Mouse (Mus musculus): Measurements from ENCODE around the gene Trpt1.

Trpt1 gene

DNA sequence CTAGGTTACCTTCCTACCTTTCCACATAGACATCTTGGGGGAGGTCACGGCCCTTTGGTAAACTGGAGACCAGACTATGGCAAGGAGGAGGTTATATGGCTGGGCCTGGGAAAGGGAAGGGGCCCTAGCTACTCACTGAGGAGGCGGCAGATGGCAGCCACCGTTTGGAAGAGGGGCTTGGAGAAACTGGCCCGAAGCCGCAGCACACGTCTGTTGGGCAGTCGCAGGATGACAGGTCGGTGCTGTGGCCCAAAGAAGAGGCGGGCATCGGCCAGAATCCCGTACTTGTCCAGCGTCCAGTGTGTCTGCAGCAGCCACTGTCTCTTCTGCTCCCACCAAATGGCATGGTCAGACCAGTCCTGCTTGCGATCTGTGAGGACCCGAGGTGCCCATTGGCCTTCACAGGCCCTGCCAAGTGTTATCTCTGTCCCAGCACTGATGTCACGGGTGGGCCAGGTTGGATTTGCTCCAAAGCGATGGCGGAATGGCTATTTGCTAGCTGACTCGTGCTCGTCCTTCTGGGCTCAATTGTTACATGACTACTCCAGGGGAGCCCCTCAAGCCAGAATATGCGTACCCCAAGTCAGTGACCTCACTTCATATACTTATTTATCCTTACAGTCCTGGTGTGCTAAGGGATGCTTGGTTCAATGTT lies 18.7 kb downstream of the Trpt1 start:
- TF ChIP-seq CTCF (conservative IDR thresholded peaks at IDR 0.05; ENCODE audit: low read length) (no peak), NANOG (IDR thresholded peaks at IDR 0.05; ENCODE audit: borderline replicate concordance, low read length) (no peak), POU5F1 (IDR thresholded peaks at IDR 0.05; ENCODE audit: borderline replicate concordance, low read length) (no peak)
- Histone ChIP-seq H3K4me1 (replicated peaks; ENCODE audit: low read depth, low read length) (peaks cover 13% of the 10 kb centered on the region), H3K27me3 (ENCODE audit: insufficient read depth, low read length) (no peaks in the 10 kb centered on the region), H3K9me3 (ENCODE audit: low read length) (peaks cover 23% of the 10 kb centered on the region), H3K36me3 (ENCODE audit: insufficient read depth, low read length) (peaks cover 39% of the 10 kb centered on the region), H3K4me3 (replicated peaks; ENCODE audit: low read length) (0 out of 2 replicates have a peak overlapping the region, but pooled peaks have one; percentile 13)

DNA sequence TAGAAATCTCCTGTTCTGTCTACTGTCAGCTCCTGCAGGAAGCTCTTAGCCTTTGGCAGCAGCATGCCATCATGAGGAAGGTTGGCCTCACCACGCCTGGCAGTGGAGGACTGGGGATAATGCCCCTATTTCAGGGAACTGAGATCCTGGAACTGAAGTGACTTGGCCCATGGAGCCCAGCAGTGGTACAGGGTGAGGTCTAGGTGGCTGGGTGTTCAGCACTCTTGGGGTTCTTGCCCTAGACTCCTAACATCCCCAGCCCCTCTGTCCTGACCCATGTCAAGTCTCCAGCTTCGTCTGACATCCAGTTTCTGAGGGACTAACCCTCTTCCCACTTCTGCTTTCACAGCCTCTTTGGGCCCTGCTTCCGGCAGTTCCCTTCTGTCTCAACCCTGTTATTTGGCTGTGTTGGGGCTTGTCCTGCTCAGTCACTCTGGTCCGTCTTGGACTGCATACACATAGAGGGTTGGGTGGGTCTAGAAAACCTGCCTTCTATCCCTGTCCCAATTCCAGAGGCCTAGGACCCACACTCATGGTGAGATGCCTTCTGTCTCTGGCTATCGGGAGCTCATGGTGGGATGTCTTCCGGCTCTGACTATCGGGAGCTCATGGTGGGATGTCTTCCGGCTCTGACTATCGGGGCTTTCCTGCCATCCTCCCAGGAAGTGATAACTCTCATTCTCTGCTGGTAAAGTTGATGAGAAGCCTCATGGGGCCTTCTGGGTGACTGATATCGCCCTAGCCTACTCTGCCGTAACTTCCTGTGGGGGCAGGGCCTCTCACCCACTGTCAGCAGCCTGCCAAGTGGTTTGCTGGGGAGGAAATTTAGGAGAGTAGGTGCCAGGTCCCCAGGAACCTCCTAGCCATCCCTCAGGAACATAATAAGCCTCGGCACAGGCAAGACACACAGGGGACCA lies 21.9 kb downstream of the Trpt1 start:
- TF ChIP-seq POU5F1 (IDR thresholded peaks at IDR 0.05; ENCODE audit: borderline replicate concordance, low read length) = no peak
- no peak for TF ChIP-seq NANOG (IDR thresholded peaks at IDR 0.05; ENCODE audit: borderline replicate concordance, low read length)
- no peak for TF ChIP-seq CTCF (conservative IDR thresholded peaks at IDR 0.05; ENCODE audit: low read length)
- Histone ChIP-seq H3K9me3 (ENCODE audit: low read length) (peaks cover 23% of the 10 kb centered on the region), H3K36me3 (ENCODE audit: insufficient read depth, low read length) (peaks cover 71% of the 10 kb centered on the region), H3K27me3 (ENCODE audit: insufficient read depth, low read length) (no peaks in the 10 kb centered on the region), H3K4me3 (replicated peaks; ENCODE audit: low read length) (no peak overlapping the region), H3K4me1 (replicated peaks; ENCODE audit: low read depth, low read length) (peaks cover 29% of the 10 kb centered on the region)

DNA sequence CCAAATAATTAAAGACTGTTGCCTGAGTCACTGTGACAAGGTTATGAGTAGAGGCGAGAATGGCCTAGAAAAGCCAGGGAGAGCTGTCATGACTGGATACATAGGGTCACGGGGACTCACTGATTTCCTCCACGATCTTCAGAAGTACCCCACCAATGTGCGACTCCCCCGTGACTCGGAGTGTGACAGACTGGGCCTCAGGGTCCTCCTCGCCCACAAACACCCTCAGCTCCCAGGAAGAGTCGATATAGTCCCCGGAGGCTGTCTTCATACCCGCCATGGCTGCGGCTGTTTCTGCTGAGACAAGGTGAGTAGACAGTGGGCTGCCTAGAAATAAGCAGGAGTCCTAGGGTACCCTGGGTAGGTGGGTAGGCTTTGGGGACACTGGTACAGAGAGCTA lies 22.6 kb downstream of the Trpt1 start:
- Histone ChIP-seq H3K36me3 (ENCODE audit: insufficient read depth, low read length) (peaks cover 78% of the 10 kb centered on the region), H3K4me3 (replicated peaks; ENCODE audit: low read length) (no peak overlapping the region), H3K9me3 (ENCODE audit: low read length) (peaks cover 23% of the 10 kb centered on the region), H3K27me3 (ENCODE audit: insufficient read depth, low read length) (no peaks in the 10 kb centered on the region), H3K4me1 (replicated peaks; ENCODE audit: low read depth, low read length) (peaks cover 29% of the 10 kb centered on the region)
- TF ChIP-seq POU5F1 (IDR thresholded peaks at IDR 0.05; ENCODE audit: borderline replicate concordance, low read length) (no peak), CTCF (conservative IDR thresholded peaks at IDR 0.05; ENCODE audit: low read length) (no peak), NANOG (IDR thresholded peaks at IDR 0.05; ENCODE audit: borderline replicate concordance, low read length) (no peak)

DNA sequence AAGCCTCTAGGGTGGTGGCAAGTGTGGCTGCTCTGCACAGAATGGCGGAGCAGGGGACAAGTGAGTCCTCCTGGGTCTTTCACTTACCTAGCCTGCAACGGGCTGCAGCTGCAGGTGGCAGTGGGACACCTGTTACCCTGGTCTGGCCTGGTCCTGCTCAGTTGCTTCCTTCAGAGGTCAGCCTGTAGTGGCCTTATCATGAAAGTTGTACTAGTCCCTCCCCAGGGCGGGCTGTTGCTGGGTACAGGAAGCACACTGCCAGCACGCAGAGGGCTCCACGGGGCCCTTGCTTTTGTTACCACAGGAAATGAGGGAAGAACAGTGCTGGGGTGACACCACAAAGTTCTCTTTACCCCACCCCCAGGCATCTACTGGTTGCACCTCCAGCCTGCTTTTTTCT lies 23.3 kb downstream of the Trpt1 start, which contains the start of gene Fermt3:
Gene Fermt3, minus strand, starts transcription at position 279 of the 400 bp plus-strand sequence.
- Histone ChIP-seq H3K4me3 (replicated peaks; ENCODE audit: low read length) (no peak within 1 kb of the TSS), H3K27me3 (ENCODE audit: insufficient read depth, low read length) (no peaks in the 10 kb centered on the region), H3K4me1 (replicated peaks; ENCODE audit: low read depth, low read length) (peaks cover 23% of the 10 kb centered on the region), H3K9me3 (ENCODE audit: low read length) (peaks cover 23% of the 10 kb centered on the region), H3K36me3 (ENCODE audit: insufficient read depth, low read length) (peaks cover 79% of the 10 kb centered on the region)
- TF ChIP-seq POU5F1 (IDR thresholded peaks at IDR 0.05; ENCODE audit: borderline replicate concordance, low read length) (no peak), CTCF (conservative IDR thresholded peaks at IDR 0.05; ENCODE audit: low read length) (no peak), NANOG (IDR thresholded peaks at IDR 0.05; ENCODE audit: borderline replicate concordance, low read length) (no peak)

DNA sequence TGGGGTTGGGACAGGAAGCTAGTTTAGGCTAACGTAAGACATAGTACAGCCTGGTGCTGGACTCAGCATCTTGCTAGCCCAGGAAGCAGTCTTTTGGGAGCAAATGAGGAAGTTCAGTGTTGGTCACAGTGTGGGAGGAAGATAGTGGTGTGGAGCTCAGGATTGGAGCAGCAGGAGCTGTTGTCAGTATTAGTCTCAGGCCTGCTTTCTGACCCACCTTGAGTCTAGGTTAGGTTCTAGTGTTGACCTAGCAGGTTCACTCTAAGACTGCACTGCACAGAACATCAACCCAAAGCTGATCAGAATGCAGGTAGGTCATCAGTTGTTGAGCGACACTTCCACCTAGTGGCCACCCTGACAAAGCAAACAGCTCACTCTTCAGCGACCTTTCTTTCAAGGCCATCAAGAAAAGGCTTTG lies 24.3 kb downstream of the Trpt1 start:
- Histone ChIP-seq H3K36me3 (ENCODE audit: insufficient read depth, low read length) (peaks cover 87% of the 10 kb centered on the region), H3K4me3 (replicated peaks; ENCODE audit: low read length) (no peak overlapping the region), H3K4me1 (replicated peaks; ENCODE audit: low read depth, low read length) (peaks cover 17% of the 10 kb centered on the region), H3K27me3 (ENCODE audit: insufficient read depth, low read length) (no peaks in the 10 kb centered on the region), H3K9me3 (ENCODE audit: low read length) (peaks cover 23% of the 10 kb centered on the region)
- TF ChIP-seq POU5F1 (IDR thresholded peaks at IDR 0.05; ENCODE audit: borderline replicate concordance, low read length) (no peak), CTCF (conservative IDR thresholded peaks at IDR 0.05; ENCODE audit: low read length) (peak; percentile 57)

DNA sequence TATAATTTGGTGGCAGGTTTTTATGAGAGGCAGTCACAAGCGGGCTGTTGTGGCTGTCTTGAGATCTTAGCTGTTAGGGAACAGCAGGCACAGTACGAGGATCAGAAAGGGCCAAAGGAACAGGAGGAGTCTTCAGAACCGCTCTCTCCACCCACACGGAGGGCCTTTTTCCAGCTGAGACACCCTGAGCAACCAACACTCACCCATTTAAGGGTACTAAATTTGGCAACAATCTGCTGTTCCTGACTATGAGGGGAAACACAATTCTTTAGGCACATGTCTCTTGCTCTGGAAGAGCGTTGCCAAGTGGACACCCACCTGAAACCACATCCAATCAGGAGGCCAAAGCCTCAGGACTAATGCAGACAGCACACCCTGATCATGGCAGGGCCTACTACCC lies 33.6 kb downstream of the Trpt1 start:
- Histone ChIP-seq H3K36me3 (ENCODE audit: insufficient read depth, low read length) (peaks cover 98% of the 10 kb centered on the region), H3K27me3 (ENCODE audit: insufficient read depth, low read length) (no peaks in the 10 kb centered on the region), H3K9me3 (ENCODE audit: low read length) (no peaks in the 10 kb centered on the region), H3K4me1 (replicated peaks; ENCODE audit: low read depth, low read length) (peaks cover 47% of the 10 kb centered on the region), H3K4me3 (replicated peaks; ENCODE audit: low read length) (no peak overlapping the region)
- no peak for TF ChIP-seq NANOG (IDR thresholded peaks at IDR 0.05; ENCODE audit: borderline replicate concordance, low read length)
- no peak for TF ChIP-seq POU5F1 (IDR thresholded peaks at IDR 0.05; ENCODE audit: borderline replicate concordance, low read length)
- no peak for TF ChIP-seq CTCF (conservative IDR thresholded peaks at IDR 0.05; ENCODE audit: low read length)

DNA sequence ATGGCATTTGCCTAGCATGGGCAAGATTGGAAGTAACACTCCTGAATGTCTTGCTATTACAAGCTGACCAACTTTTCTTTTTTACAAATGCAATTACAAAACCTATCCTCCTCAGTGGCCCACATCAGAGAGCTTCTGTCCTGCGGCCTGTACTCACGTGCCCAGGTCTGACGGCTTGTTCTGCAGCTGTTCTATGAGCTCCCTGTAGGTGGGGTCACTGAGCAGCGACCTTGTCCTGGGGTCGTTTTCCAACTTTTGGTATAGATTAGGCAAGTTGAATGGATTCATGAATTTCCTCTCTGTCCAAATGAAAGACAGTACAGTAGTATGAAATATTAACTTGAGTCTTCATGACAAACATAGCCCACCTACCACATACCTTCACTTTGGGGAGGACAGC lies 38.1 kb downstream of the Trpt1 start:
- TF ChIP-seq NANOG (IDR thresholded peaks at IDR 0.05; ENCODE audit: borderline replicate concordance, low read length) (no peak), CTCF (conservative IDR thresholded peaks at IDR 0.05; ENCODE audit: low read length) (peak; percentile 35)
- Histone ChIP-seq H3K4me3 (replicated peaks; ENCODE audit: low read length) (no peak overlapping the region), H3K4me1 (replicated peaks; ENCODE audit: low read depth, low read length) (peaks cover 61% of the 10 kb centered on the region), H3K9me3 (ENCODE audit: low read length) (no peaks in the 10 kb centered on the region), H3K36me3 (ENCODE audit: insufficient read depth, low read length) (peaks cover 98% of the 10 kb centered on the region), H3K27me3 (ENCODE audit: insufficient read depth, low read length) (no peaks in the 10 kb centered on the region)

DNA sequence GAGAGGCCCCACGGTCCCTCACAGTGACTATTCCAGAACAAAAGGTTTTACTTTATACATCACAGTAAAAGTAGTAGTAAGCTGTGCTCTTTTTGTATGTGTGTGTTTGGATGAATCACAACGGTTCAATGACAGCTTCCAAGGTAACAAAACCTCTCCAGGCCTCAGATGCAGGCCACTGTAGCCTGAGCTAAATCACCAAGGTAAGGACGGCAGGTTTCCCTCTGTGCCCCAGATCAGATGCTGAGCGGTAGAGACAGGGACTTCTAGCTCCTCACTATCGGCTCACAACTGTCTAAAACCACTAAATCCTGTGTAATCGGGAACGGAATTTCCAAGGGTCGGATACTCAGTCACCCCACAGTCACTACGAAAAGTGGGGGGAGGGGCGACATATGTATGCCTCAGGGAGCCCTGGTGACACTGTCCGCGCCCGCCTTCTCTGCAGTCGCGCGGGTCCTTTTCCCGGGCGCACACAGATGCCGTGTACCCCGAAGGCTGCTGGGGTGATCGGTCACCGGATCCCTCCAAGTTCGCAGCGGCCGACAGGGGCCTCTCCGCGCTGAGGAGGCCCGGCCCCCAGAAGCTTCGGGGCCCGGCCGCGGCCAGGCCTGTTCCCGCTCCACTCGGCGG lies 43.3 kb downstream of the Trpt1 start:
- TF ChIP-seq CTCF (conservative IDR thresholded peaks at IDR 0.05; ENCODE audit: low read length) = no peak
- TF ChIP-seq POU5F1 (IDR thresholded peaks at IDR 0.05; ENCODE audit: borderline replicate concordance, low read length) = no peak
- no peak for TF ChIP-seq NANOG (IDR thresholded peaks at IDR 0.05; ENCODE audit: borderline replicate concordance, low read length)
- Histone ChIP-seq H3K36me3 (ENCODE audit: insufficient read depth, low read length) (peaks cover 48% of the 10 kb centered on the region), H3K4me3 (replicated peaks; ENCODE audit: low read length) (peak overlapping the region; percentile 97), H3K9me3 (ENCODE audit: low read length) (no peaks in the 10 kb centered on the region), H3K4me1 (replicated peaks; ENCODE audit: low read depth, low read length) (peaks cover 61% of the 10 kb centered on the region), H3K27me3 (ENCODE audit: insufficient read depth, low read length) (no peaks in the 10 kb centered on the region)

Data from E14TG2a.4 (cell line).